Mouse (Mus musculus) embryonic fibroblast, embryonic 13.5 days (primary cell): ENCODE measurements at regions not wholly inside any gene's neighbourhood (a gene's known extent, or its start where the extent isn't known, plus 50 kb on each side); places are given as distances from the start of the nearest gene placed in this dataset.

Experiments
- H3K27ac ChIP-seq: 2 replicates; pipeline ENCODE4 v1.5.1; 2012; ENCODE audit warnings: low read length, control low read depth, inconsistent platforms; ENCODE audit not compliant: insufficient read depth
- H3K4me1 ChIP-seq: 2 replicates; pipeline ENCODE4 v1.6.1; 2011; ENCODE audit warnings: low read length; ENCODE audit not compliant: control insufficient read depth, insufficient read depth
- H3K4me3 ChIP-seq: 2 replicates; pipeline ENCODE4 v1.5.1; 2011; ENCODE audit warnings: mild to moderate bottlenecking, control low read depth, low read length; ENCODE audit not compliant: insufficient read depth
- CTCF ChIP-seq: IDR thresholded peaks from 2 replicates; pipeline ENCODE4 v1.5.1; 2011; ENCODE audit warnings: mild to moderate bottlenecking, control low read depth, low read length, moderate library complexity, borderline replicate concordance; ENCODE audit not compliant: insufficient read depth
- POLR2A ChIP-seq: IDR thresholded peaks from 2 replicates; pipeline ENCODE4 v1.6.1; 2011; ENCODE audit warnings: low read depth, mild to moderate bottlenecking, control low read depth, low read length, moderate library complexity

GRCm38 (mm10) chr6:51161149-51161548, 271.3 kb upstream of the Nfe2l3 start:
- H3K27ac ChIP-seq, result peak overlapping the region; percentile 98; the same call in 1 of the 2 replicates
- TF ChIP-seq POLR2A (no peak), CTCF (no peak)

GRCm38 (mm10) chr6:51162208-51163082, 270.0 kb upstream of the Nfe2l3 start:
- TF ChIP-seq POLR2A (no peak; the same call in 1 of the 2 replicates), CTCF (no peak)
- H3K27ac ChIP-seq, result peak overlapping the region; percentile 98
- peaks cover 10% of the 10 kb centered on the region for H3K4me1 ChIP-seq
- no peak overlapping the region for H3K4me3 ChIP-seq

More at GRCm38 (mm10) chr6:51161149-51161548, 271.3 kb upstream of the Nfe2l3 start:
- H3K4me3 ChIP-seq, result no peak overlapping the region
- H3K4me1 ChIP-seq, result peaks cover 20% of the 10 kb centered on the region

- peaks cover 10% of the 10 kb centered on the region for H3K4me1 ChIP-seq
- H3K4me3 ChIP-seq, result no peak overlapping the region
- TF ChIP-seq POLR2A (no peak; the same call in 1 of the 2 replicates), CTCF (no peak)
- H3K27ac ChIP-seq, result peak overlapping the region; percentile 98
These were observed 269.2 kb upstream of the Nfe2l3 start for GRCm38 (mm10) chr6:51163266-51163665.

GRCm38 (mm10) chr6:51163882-51164281, 268.6 kb upstream of the Nfe2l3 start:
- TF ChIP-seq POLR2A, result no peak
- no peak for TF ChIP-seq CTCF
- Histone ChIP-seq H3K4me3 (no peak overlapping the region), H3K4me1 (peaks cover 10% of the 10 kb centered on the region), H3K27ac (peak overlapping the region; percentile 98)

- Histone ChIP-seq H3K27ac (peak overlapping the region; percentile 77; the same call in 1 of the 2 replicates), H3K4me3 (no peak overlapping the region), H3K4me1 (peaks cover 6% of the 10 kb centered on the region; the same call in 1 of the 2 replicates)
- no peak for TF ChIP-seq POLR2A
- TF ChIP-seq CTCF, result no peak
These were observed 265.4 kb upstream of the Nfe2l3 start for GRCm38 (mm10) chr6:51167028-51167427.

- H3K4me3 ChIP-seq, result no peak overlapping the region
- H3K4me1 ChIP-seq, result peaks cover 6% of the 10 kb centered on the region; the same call in 1 of the 2 replicates
- H3K27ac ChIP-seq, result peak overlapping the region; percentile 98
- peak; percentile 56; the same call in 1 of the 2 replicates for TF ChIP-seq CTCF
- TF ChIP-seq POLR2A, result no peak; the same call in 1 of the 2 replicates
These were observed 264.4 kb upstream of the Nfe2l3 start for GRCm38 (mm10) chr6:51168048-51168447.

- peak overlapping the region; percentile 98 for H3K27ac ChIP-seq
- peaks cover 3% of the 10 kb centered on the region; the same call in 1 of the 2 replicates for H3K4me1 ChIP-seq
- H3K4me3 ChIP-seq, result no peak overlapping the region
- TF ChIP-seq CTCF (no peak), POLR2A (no peak)
These were observed 263.4 kb upstream of the Nfe2l3 start for GRCm38 (mm10) chr6:51168775-51169695.

GRCm38 (mm10) chr6:51169971-51170411, 262.5 kb upstream of the Nfe2l3 start:
- Histone ChIP-seq H3K4me1 (peaks cover 6% of the 10 kb centered on the region; the same call in 1 of the 2 replicates), H3K27ac (peak overlapping the region; percentile 98), H3K4me3 (peak overlapping the region; percentile 13; the same call in 1 of the 2 replicates)
- TF ChIP-seq CTCF (no peak), POLR2A (peak; percentile 39; the same call in 1 of the 2 replicates)

- Histone ChIP-seq H3K27ac (peak overlapping the region; percentile 98), H3K4me1 (peaks cover 6% of the 10 kb centered on the region; the same call in 1 of the 2 replicates), H3K4me3 (no peak overlapping the region)
- TF ChIP-seq POLR2A, result no peak
- TF ChIP-seq CTCF, result peak; percentile 32; the same call in 1 of the 2 replicates
These were observed 262.1 kb upstream of the Nfe2l3 start for GRCm38 (mm10) chr6:51170414-51170813.
